Mouse (Mus musculus) lung, embryonic 15.5 days (tissue): ENCODE measurements around the gene Impg1. TPM values are rescaled to one million over a fixed set of nuclear protein-coding genes. Genes with fewer than 3 reads are reported as not detected.

Experiments used
- ATAC-seq: fragments of 200-750 bp; cut with Nextera tagmentation; 2 replicates; pipeline ENCODE4 v1.8.0; 2017; ENCODE audit warnings: moderate number of reproducible peaks, borderline replicate concordance; ENCODE audit not compliant: low FRiP score, low TSS enrichment; ENCODE audit errors: extremely low read depth
- H3K27ac ChIP-seq: fragments of 300-500 bp; sonication (generic); 2 replicates; pipeline ENCODE4 v1.5.1; 2015; ENCODE audit warnings: moderate library complexity, mild to moderate bottlenecking, inconsistent platforms
- H3K27me3 ChIP-seq: fragments of 300-500 bp; sonication (generic); 2 replicates; pipeline ENCODE4 v1.6.1; 2015; ENCODE audit warnings: inconsistent platforms
- H3K36me3 ChIP-seq: fragments of 300-500 bp; sonication (generic); 2 replicates; pipeline ENCODE4 v1.6.1; 2015; ENCODE audit warnings: inconsistent platforms
- H3K4me1 ChIP-seq: fragments of 300-500 bp; sonication (generic); 2 replicates; pipeline ENCODE4 v1.6.1; 2015; ENCODE audit warnings: inconsistent platforms
- H3K4me2 ChIP-seq: fragments of 300-500 bp; sonication (generic); 2 replicates; pipeline ENCODE4 v1.6.1; 2015; ENCODE audit warnings: inconsistent platforms, mild to moderate bottlenecking, moderate library complexity
- H3K4me3 ChIP-seq: fragments of 300-500 bp; sonication (generic); 2 replicates; pipeline ENCODE4 v1.5.1; 2015; ENCODE audit warnings: mild to moderate bottlenecking, inconsistent platforms
- H3K9ac ChIP-seq: fragments of 300-500 bp; sonication (generic); 2 replicates; pipeline ENCODE4 v1.6.1; 2015; ENCODE audit warnings: inconsistent platforms
- H3K9me3 ChIP-seq: fragments of 300-500 bp; sonication (generic); 2 replicates; pipeline ENCODE4 v1.6.1; 2016; ENCODE audit warnings: inconsistent platforms
- WGBS: fragments of 180-500 bp; shearing (Covaris S2); methylation state at CpG from one replicate; pipeline ENCODE4 v1.1.7; 2015; 5-methylcytosine and 5-hydroxymethylcytosine counted together
- polyA plus RNA-seq: library from polyadenylated mRNA; unstranded; fragments of >200 nt; fragmentation: Nextera tagmentation; extraction: Ambion mirVana; gene quantifications from 2 replicates; pipeline ENCODE4 v1.2.1, GENCODE M21; 2015

Gene Impg1
- 0.06 TPM in 1 of 2 replicates, not detected in the other for polyA plus RNA-seq

GRCm38 (mm10) chr9:80465381-80465780 is at the start of gene Impg1:
Impg1 (minus strand) TSS chr9:80465481.
- H3K4me3 ChIP-seq: no peak within 1 kb of the TSS
- H3K4me1 ChIP-seq: no peaks in the 10 kb centered on the region
- ATAC-seq: no peak
- H3K27ac ChIP-seq: no peak within 1 kb of the TSS
- no peaks in the 10 kb centered on the region for H3K27me3 ChIP-seq
- no peaks in the 10 kb centered on the region for H3K9me3 ChIP-seq
- 28% methylated on average over 6 of the region's 6 CpGs for WGBS
- no peaks in the 10 kb centered on the region for H3K36me3 ChIP-seq
- H3K9ac ChIP-seq: no peak within 1 kb of the TSS
- H3K4me2 ChIP-seq: no peak within 1 kb of the TSS

- H3K36me3 ChIP-seq: no peaks in the 10 kb centered on the region
- H3K27me3 ChIP-seq: no peaks in the 10 kb centered on the region
Measured at GRCm38 (mm10) chr9:80509464-80510153, 44.3 kb upstream of the Impg1 start.

GRCm38 (mm10) chr9:80504496-80505012 is 39.3 kb upstream of the Impg1 start:
- Histone ChIP-seq H3K9me3 (no peaks in the 10 kb centered on the region), H3K27me3 (no peaks in the 10 kb centered on the region), H3K36me3 (no peaks in the 10 kb centered on the region), H3K9ac (no peak overlapping the region), H3K4me1 (no peaks in the 10 kb centered on the region), H3K4me3 (no peak overlapping the region), H3K27ac (no peak overlapping the region; the same call in 1 of the 2 replicates), H3K4me2 (no peak overlapping the region)
- 0 out of 2 replicates have a peak, but pooled peaks have one; percentile 42 for ATAC-seq
- WGBS: 50% methylated on average over 2 of the region's 2 CpGs

More at GRCm38 (mm10) chr9:80509464-80510153, 44.3 kb upstream of the Impg1 start:
- no peak for ATAC-seq
- Histone ChIP-seq H3K4me1 (no peaks in the 10 kb centered on the region), H3K4me2 (no peak overlapping the region), H3K4me3 (no peak overlapping the region), H3K27ac (no peak overlapping the region), H3K9ac (no peak overlapping the region), H3K9me3 (no peaks in the 10 kb centered on the region)
- 78% methylated on average over 7 of the region's 7 CpGs for WGBS

GRCm38 (mm10) chr9:80491591-80491990 is 26.3 kb upstream of the Impg1 start:
- no peak overlapping the region for H3K27ac ChIP-seq
- no peaks in the 10 kb centered on the region for H3K4me1 ChIP-seq
- H3K4me3 ChIP-seq: no peak overlapping the region
- no peak for ATAC-seq
- 80% methylated on average over 4 of the region's 4 CpGs for WGBS
- H3K27me3 ChIP-seq: no peaks in the 10 kb centered on the region
- no peak overlapping the region for H3K9ac ChIP-seq
- H3K9me3 ChIP-seq: no peaks in the 10 kb centered on the region
- H3K36me3 ChIP-seq: no peaks in the 10 kb centered on the region
- H3K4me2 ChIP-seq: no peak overlapping the region

- Histone ChIP-seq H3K27ac (no peak overlapping the region), H3K4me2 (no peak overlapping the region), H3K9ac (no peak overlapping the region), H3K4me1 (no peaks in the 10 kb centered on the region), H3K27me3 (no peaks in the 10 kb centered on the region), H3K9me3 (no peaks in the 10 kb centered on the region), H3K36me3 (no peaks in the 10 kb centered on the region), H3K4me3 (no peak overlapping the region)
- 69% methylated on average over 4 of the region's 4 CpGs for WGBS
- ATAC-seq: no peak
Measured at GRCm38 (mm10) chr9:80460420-80460819, 4.9 kb downstream of the Impg1 start.

- 42% methylated on average over 3 of the region's 3 CpGs for WGBS
- H3K27me3 ChIP-seq: no peaks in the 10 kb centered on the region
- peaks cover 3% of the 10 kb centered on the region; the same call in 1 of the 2 replicates for H3K4me1 ChIP-seq
- H3K9ac ChIP-seq: no peak overlapping the region
- peak; percentile 77; the same call in 1 of the 2 replicates for ATAC-seq
- H3K4me3 ChIP-seq: no peak overlapping the region
- no peaks in the 10 kb centered on the region for H3K9me3 ChIP-seq
- H3K4me2 ChIP-seq: no peak overlapping the region
- H3K27ac ChIP-seq: peak overlapping the region; percentile 71
- H3K36me3 ChIP-seq: no peaks in the 10 kb centered on the region
Measured at GRCm38 (mm10) chr9:80450467-80451261, 14.6 kb downstream of the Impg1 start.

GRCm38 (mm10) chr9:80441096-80441710 is 24.1 kb downstream of the Impg1 start:
- no peaks in the 10 kb centered on the region for H3K9me3 ChIP-seq
- no peak overlapping the region for H3K4me3 ChIP-seq
- no peak overlapping the region for H3K27ac ChIP-seq
- no peak for ATAC-seq
- no peak overlapping the region for H3K9ac ChIP-seq
- H3K4me2 ChIP-seq: no peak overlapping the region
- H3K27me3 ChIP-seq: no peaks in the 10 kb centered on the region
- H3K4me1 ChIP-seq: no peaks in the 10 kb centered on the region
- H3K36me3 ChIP-seq: no peaks in the 10 kb centered on the region
- WGBS: 42% methylated on average over 5 of the region's 5 CpGs

- H3K36me3 ChIP-seq: no peaks in the 10 kb centered on the region
- no peak overlapping the region for H3K4me2 ChIP-seq
- no peaks in the 10 kb centered on the region for H3K27me3 ChIP-seq
- H3K9ac ChIP-seq: no peak overlapping the region
- H3K27ac ChIP-seq: no peak overlapping the region
- no peak overlapping the region for H3K4me3 ChIP-seq
- no peak for ATAC-seq
- H3K9me3 ChIP-seq: no peaks in the 10 kb centered on the region
- no peaks in the 10 kb centered on the region for H3K4me1 ChIP-seq
- 89% methylated on average over 3 of the region's 3 CpGs for WGBS
Measured at GRCm38 (mm10) chr9:80391404-80391803, 73.9 kb downstream of the Impg1 start.

- Histone ChIP-seq H3K27me3 (no peaks in the 10 kb centered on the region), H3K9me3 (no peaks in the 10 kb centered on the region), H3K36me3 (no peaks in the 10 kb centered on the region), H3K4me1 (no peaks in the 10 kb centered on the region), H3K27ac (no peak overlapping the region), H3K4me2 (no peak overlapping the region), H3K9ac (no peak overlapping the region), H3K4me3 (no peak overlapping the region)
- ATAC-seq: no peak
- WGBS: 84% methylated on average over 5 of the region's 5 CpGs
Measured at GRCm38 (mm10) chr9:80391002-80391401, 74.3 kb downstream of the Impg1 start.

GRCm38 (mm10) chr9:80387890-80388289 is 77.4 kb downstream of the Impg1 start:
- no peaks in the 10 kb centered on the region for H3K4me1 ChIP-seq
- H3K4me2 ChIP-seq: no peak overlapping the region
- H3K4me3 ChIP-seq: no peak overlapping the region
- H3K9me3 ChIP-seq: no peaks in the 10 kb centered on the region
- WGBS: 90% methylated on average over 3 of the region's 3 CpGs
- no peak for ATAC-seq
- H3K27me3 ChIP-seq: no peaks in the 10 kb centered on the region
- H3K27ac ChIP-seq: no peak overlapping the region
- H3K36me3 ChIP-seq: no peaks in the 10 kb centered on the region
- H3K9ac ChIP-seq: no peak overlapping the region

GRCm38 (mm10) chr9:80386492-80386891 is 78.8 kb downstream of the Impg1 start:
- WGBS: 23% methylated on average over 5 of the region's 5 CpGs
- Histone ChIP-seq H3K9me3 (no peaks in the 10 kb centered on the region), H3K36me3 (no peaks in the 10 kb centered on the region), H3K9ac (no peak overlapping the region), H3K27ac (no peak overlapping the region), H3K4me1 (no peaks in the 10 kb centered on the region), H3K4me2 (no peak overlapping the region), H3K27me3 (no peaks in the 10 kb centered on the region), H3K4me3 (no peak overlapping the region)
- ATAC-seq: no peak
